Mouse (Mus musculus): ENCODE measurements at regions not wholly inside any gene's neighbourhood (a gene's known extent, or its start where the extent isn't known, plus 50 kb on each side); places are given as distances from the start of the nearest gene placed in this dataset.

- TF ChIP-seq CTCF (IDR thresholded peaks at IDR 0.05; ENCODE audit: insufficient read depth, low read length), result no peak
- no peak for TF ChIP-seq POLR2A (IDR thresholded peaks at IDR 0.05; ENCODE audit: borderline replicate concordance, extremely low read depth, low read depth, low read length)
Observed at GRCm38 (mm10) chr1:76509486-76509885, 963.4 kb downstream of the Slc4a3 start.
